Mouse (Mus musculus) heart, embryonic 11.5 days (tissue): Measurements from ENCODE around the gene Slc35f1. TPM values are rescaled to one million over a fixed set of nuclear protein-coding genes. Genes with fewer than 3 reads are reported as not detected.

Experiments used
- ATAC-seq: fragments of 200-750 bp; cut with Nextera tagmentation; replicated peaks from 2 replicates; pipeline ENCODE4 v1.8.0; 2017; ENCODE audit warnings: moderate library complexity; ENCODE audit not compliant: insufficient number of reproducible peaks, low FRiP score, low TSS enrichment
- H3K27ac ChIP-seq: fragments of 300-500 bp; sonication (generic); 2 replicates; pipeline ENCODE4 v1.5.1; 2014; ENCODE audit warnings: mild to moderate bottlenecking, low read depth, low read length
- H3K27me3 ChIP-seq: fragments of 300-500 bp; sonication (generic); 2 replicates; pipeline ENCODE4 v1.6.1; 2014; ENCODE audit warnings: mild to moderate bottlenecking, low read length, mixed read lengths; ENCODE audit not compliant: control insufficient read depth, insufficient read depth
- H3K36me3 ChIP-seq: fragments of 300-500 bp; sonication (generic); 2 replicates; pipeline ENCODE4 v1.6.1; 2014; ENCODE audit warnings: mild to moderate bottlenecking, low read length, moderate library complexity, mixed read lengths; ENCODE audit not compliant: control insufficient read depth, insufficient read depth
- H3K4me1 ChIP-seq: fragments of 300-500 bp; sonication (generic); 2 replicates; pipeline ENCODE4 v1.6.1; 2014; ENCODE audit warnings: low read length; ENCODE audit not compliant: control insufficient read depth, insufficient read depth
- H3K4me2 ChIP-seq: fragments of 300-500 bp; sonication (generic); 2 replicates; pipeline ENCODE4 v1.6.1; 2014; ENCODE audit warnings: mild to moderate bottlenecking, moderate library complexity
- H3K4me3 ChIP-seq: fragments of 300-500 bp; sonication (generic); 2 replicates; pipeline ENCODE4 v1.5.1; 2014; ENCODE audit warnings: low read depth, low read length
- H3K9ac ChIP-seq: fragments of 300-500 bp; sonication (generic); 2 replicates; pipeline ENCODE4 v1.6.1; 2014; ENCODE audit warnings: mild to moderate bottlenecking, low read depth, low read length, moderate library complexity
- H3K9me3 ChIP-seq: fragments of 300-500 bp; sonication (generic); replicated peaks from 2 replicates; pipeline ENCODE4 v1.6.1; 2016; ENCODE audit warnings: low read length; ENCODE audit not compliant: control insufficient read depth
- WGBS: fragments of 180-500 bp; shearing (Covaris S2); extraction: QIAGEN DNeasy Blood & Tissue Kit; methylation state at CpG from one replicate; pipeline ENCODE4 v1.1.7; 2014; ENCODE audit not compliant: insufficient replicate concordance; 5-methylcytosine and 5-hydroxymethylcytosine counted together
- polyA plus RNA-seq: library from polyadenylated mRNA; unstranded; fragments of >200 nt; fragmentation: Nextera tagmentation; extraction: Ambion mirVana; gene quantifications from 2 replicates; pipeline ENCODE4 v1.2.1, GENCODE M21; 2014

Gene Slc35f1
- polyA plus RNA-seq, 1 experiment from 2014 or later: 1.2 TPM

- Histone ChIP-seq H3K4me3 (no peak overlapping the region), H3K4me2 (no peak overlapping the region), H3K9me3 (no peaks in the 10 kb centered on the region), H3K4me1 (no peaks in the 10 kb centered on the region), H3K9ac (no peak overlapping the region), H3K27me3 (no peaks in the 10 kb centered on the region), H3K27ac (no peak overlapping the region), H3K36me3 (no peaks in the 10 kb centered on the region)
- 64% methylated on average over 2 of the region's 2 CpGs for WGBS
- no peak for ATAC-seq
Measured at GRCm38 (mm10) chr10:52996886-52997285, 306.6 kb downstream of the Slc35f1 start.

GRCm38 (mm10) chr10:53001136-53001535, 310.8 kb downstream of the Slc35f1 start:
- Histone ChIP-seq H3K36me3 (no peaks in the 10 kb centered on the region), H3K27me3 (no peaks in the 10 kb centered on the region), H3K4me3 (no peak overlapping the region), H3K9me3 (no peaks in the 10 kb centered on the region), H3K27ac (no peak overlapping the region), H3K4me1 (no peaks in the 10 kb centered on the region), H3K4me2 (no peak overlapping the region), H3K9ac (no peak overlapping the region)
- ATAC-seq: no peak
- 89% methylated on average over 7 of the region's 7 CpGs for WGBS

- Histone ChIP-seq H3K4me3 (no peak overlapping the region), H3K36me3 (no peaks in the 10 kb centered on the region), H3K9ac (no peak overlapping the region), H3K4me2 (no peak overlapping the region), H3K4me1 (no peaks in the 10 kb centered on the region), H3K27me3 (no peaks in the 10 kb centered on the region), H3K9me3 (no peaks in the 10 kb centered on the region), H3K27ac (no peak overlapping the region)
- 56% methylated on average over 1 of the region's 1 CpGs for WGBS
- no peak for ATAC-seq
Measured at GRCm38 (mm10) chr10:53006229-53007190, 316.2 kb downstream of the Slc35f1 start.

- Histone ChIP-seq H3K4me3 (no peak overlapping the region), H3K9ac (no peak overlapping the region), H3K4me1 (no peaks in the 10 kb centered on the region), H3K9me3 (no peaks in the 10 kb centered on the region), H3K27me3 (no peaks in the 10 kb centered on the region), H3K27ac (no peak overlapping the region), H3K36me3 (no peaks in the 10 kb centered on the region), H3K4me2 (no peak overlapping the region)
- WGBS: 71% methylated on average over 5 of the region's 5 CpGs
- no peak for ATAC-seq
Measured at GRCm38 (mm10) chr10:53013878-53014277, 323.5 kb downstream of the Slc35f1 start.

GRCm38 (mm10) chr10:53028454-53028853, 338.1 kb downstream of the Slc35f1 start:
- 63% methylated on average over 4 of the region's 4 CpGs for WGBS
- H3K4me1 ChIP-seq: no peaks in the 10 kb centered on the region
- no peak for ATAC-seq

GRCm38 (mm10) chr10:53035202-53035601, 344.9 kb downstream of the Slc35f1 start:
- H3K27ac ChIP-seq: no peak overlapping the region
- no peak overlapping the region for H3K4me3 ChIP-seq
- H3K9me3 ChIP-seq: no peaks in the 10 kb centered on the region
- ATAC-seq: no peak
- 33% methylated on average over 1 of the region's 1 CpGs for WGBS
- no peak overlapping the region for H3K4me2 ChIP-seq
- H3K36me3 ChIP-seq: no peaks in the 10 kb centered on the region
- no peaks in the 10 kb centered on the region for H3K27me3 ChIP-seq
- no peak overlapping the region for H3K9ac ChIP-seq
- H3K4me1 ChIP-seq: no peaks in the 10 kb centered on the region

More at GRCm38 (mm10) chr10:53028454-53028853, 338.1 kb downstream of the Slc35f1 start:
- Histone ChIP-seq H3K9me3 (no peaks in the 10 kb centered on the region), H3K27ac (no peak overlapping the region), H3K4me3 (no peak overlapping the region), H3K4me2 (no peak overlapping the region), H3K27me3 (no peaks in the 10 kb centered on the region), H3K9ac (no peak overlapping the region), H3K36me3 (no peaks in the 10 kb centered on the region)

- no peaks in the 10 kb centered on the region for H3K27me3 ChIP-seq
- no peak overlapping the region for H3K4me3 ChIP-seq
- H3K36me3 ChIP-seq: no peaks in the 10 kb centered on the region
- H3K4me2 ChIP-seq: no peak overlapping the region
- H3K9me3 ChIP-seq: no peaks in the 10 kb centered on the region
- no peak for ATAC-seq
- no peak overlapping the region for H3K9ac ChIP-seq
- no peak overlapping the region for H3K27ac ChIP-seq
- H3K4me1 ChIP-seq: no peaks in the 10 kb centered on the region
Measured at GRCm38 (mm10) chr10:53045931-53046330, 355.6 kb downstream of the Slc35f1 start.

- H3K27ac ChIP-seq: no peak overlapping the region
- no peak for ATAC-seq
Measured at GRCm38 (mm10) chr10:53052521-53052920, 362.2 kb downstream of the Slc35f1 start.

GRCm38 (mm10) chr10:53060745-53061144, 370.4 kb downstream of the Slc35f1 start:
- ATAC-seq: no peak

More at GRCm38 (mm10) chr10:53052521-53052920, 362.2 kb downstream of the Slc35f1 start:
- H3K4me1 ChIP-seq: no peaks in the 10 kb centered on the region
- H3K27me3 ChIP-seq: no peaks in the 10 kb centered on the region
- no peak overlapping the region for H3K4me2 ChIP-seq
- H3K36me3 ChIP-seq: no peaks in the 10 kb centered on the region
- no peak overlapping the region for H3K9ac ChIP-seq
- no peak overlapping the region for H3K4me3 ChIP-seq
- H3K9me3 ChIP-seq: no peaks in the 10 kb centered on the region

More at GRCm38 (mm10) chr10:53060745-53061144, 370.4 kb downstream of the Slc35f1 start:
- Histone ChIP-seq H3K4me3 (no peak overlapping the region), H3K36me3 (no peaks in the 10 kb centered on the region), H3K4me2 (no peak overlapping the region), H3K27ac (no peak overlapping the region), H3K4me1 (no peaks in the 10 kb centered on the region), H3K27me3 (no peaks in the 10 kb centered on the region), H3K9me3 (no peaks in the 10 kb centered on the region), H3K9ac (no peak overlapping the region)
- 75% methylated on average over 2 of the region's 2 CpGs for WGBS
